Mouse (Mus musculus) urinary bladder, postnatal 4 days (tissue): ENCODE data around the gene Prcc.

ENCODE experiments used
- DNase-seq, 2 experiments: peaks; one replicate each; pipeline ENCODE4 v3.0.0; 2021 to 2022; ENCODE audit warnings: low spot score in 2 of 2

Prcc gene

DNA sequence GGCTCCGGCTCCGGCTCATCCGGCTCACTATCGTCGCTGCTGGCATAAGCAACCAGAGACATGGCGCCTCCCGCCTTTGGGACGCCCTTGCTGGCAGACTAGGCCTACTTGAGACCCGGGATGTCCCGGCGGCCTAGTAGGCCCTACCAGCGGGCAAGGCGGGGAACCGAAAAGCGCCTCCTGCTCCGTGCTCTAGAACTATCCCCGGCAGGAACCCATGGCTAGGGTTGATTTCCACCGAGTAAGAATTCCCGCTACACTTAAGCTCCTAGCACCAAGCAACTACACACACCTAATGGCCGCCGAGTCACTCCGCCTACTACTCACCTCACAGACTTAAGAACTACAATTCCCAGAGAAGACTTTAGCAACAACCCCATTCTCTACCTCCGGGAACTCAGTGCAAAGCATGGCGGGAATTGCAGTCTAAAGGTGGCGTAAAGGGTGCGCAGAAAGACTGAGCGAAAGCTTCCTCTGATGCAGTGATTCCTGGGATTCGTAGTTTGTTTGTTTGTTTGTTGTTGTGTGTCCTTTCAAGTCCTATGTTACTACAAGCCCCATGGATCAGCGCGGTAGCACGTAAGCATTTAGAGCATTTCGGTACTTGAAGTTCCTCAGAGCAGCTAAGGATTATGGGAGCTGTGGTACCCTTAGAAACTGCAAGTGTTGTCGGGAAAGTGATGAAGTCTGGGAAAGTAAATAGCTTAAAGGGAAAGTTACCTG, at the start of gene Prcc:
TSS of gene Prcc (minus strand) at position 328 of the 723 bp plus-strand sequence.
- peak; percentile 86 to 88 for DNase-seq

DNA sequence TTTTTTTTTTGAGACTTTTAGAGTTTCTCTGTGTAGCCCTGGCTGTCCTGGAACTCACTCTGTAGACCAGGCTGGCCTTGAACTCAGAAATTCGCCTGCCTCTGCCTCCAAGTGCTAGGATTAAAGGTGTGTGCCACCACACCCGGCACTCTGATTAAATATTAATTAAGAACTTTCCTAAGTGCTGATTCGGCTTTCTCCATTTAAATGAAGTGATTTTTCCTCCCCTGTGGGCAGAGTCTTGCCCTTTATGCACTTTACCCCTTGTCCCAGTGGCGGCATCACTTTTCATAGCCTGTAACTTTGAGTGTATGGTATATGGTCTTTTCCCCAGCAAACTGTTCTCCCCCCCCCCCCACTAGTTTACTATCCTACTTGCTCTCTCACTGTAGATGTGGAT, 49.8 kb upstream of the Prcc start:
- no peak for DNase-seq

DNA sequence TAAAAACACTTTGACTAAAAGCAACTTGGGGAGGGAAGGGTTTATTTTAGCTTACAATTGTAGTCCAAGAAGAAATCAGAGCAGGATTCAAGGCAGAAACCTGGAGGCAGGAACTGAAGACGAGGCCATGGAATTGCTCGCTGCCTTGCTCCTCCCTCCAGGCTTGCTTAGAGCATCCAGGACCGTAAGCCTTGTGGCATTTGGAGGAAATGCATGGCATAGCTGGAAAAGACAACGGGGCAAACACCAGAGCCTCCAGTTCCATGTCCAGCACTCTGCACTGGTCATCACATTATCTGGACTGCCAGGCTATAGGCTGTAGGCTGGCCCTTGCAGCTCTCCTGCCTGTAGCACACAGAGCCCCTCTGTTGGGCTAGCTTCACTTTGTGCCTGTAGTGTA, 49.1 kb upstream of the Prcc start:
- DNase-seq = no peak

DNA sequence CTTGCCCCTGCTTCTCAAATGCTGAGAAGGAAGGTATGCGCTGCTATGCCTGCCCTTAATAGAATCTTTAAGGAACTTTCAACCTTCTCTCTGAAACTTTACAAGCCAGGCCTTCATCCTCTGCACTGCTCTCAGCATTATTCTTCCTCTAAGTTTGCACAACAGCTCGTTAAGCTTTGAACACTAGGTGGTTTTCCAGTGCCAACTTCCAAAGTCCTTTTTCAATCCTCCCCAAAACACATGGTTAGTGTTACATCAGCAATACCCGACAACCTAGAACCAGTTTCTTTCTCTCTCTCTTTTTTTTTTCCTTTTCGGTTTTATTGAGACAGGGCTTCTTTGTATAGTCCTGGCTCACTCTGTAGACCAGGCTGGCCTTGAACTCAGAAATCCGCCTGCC, 48.6 kb upstream of the Prcc start:
- no peak for DNase-seq

DNA sequence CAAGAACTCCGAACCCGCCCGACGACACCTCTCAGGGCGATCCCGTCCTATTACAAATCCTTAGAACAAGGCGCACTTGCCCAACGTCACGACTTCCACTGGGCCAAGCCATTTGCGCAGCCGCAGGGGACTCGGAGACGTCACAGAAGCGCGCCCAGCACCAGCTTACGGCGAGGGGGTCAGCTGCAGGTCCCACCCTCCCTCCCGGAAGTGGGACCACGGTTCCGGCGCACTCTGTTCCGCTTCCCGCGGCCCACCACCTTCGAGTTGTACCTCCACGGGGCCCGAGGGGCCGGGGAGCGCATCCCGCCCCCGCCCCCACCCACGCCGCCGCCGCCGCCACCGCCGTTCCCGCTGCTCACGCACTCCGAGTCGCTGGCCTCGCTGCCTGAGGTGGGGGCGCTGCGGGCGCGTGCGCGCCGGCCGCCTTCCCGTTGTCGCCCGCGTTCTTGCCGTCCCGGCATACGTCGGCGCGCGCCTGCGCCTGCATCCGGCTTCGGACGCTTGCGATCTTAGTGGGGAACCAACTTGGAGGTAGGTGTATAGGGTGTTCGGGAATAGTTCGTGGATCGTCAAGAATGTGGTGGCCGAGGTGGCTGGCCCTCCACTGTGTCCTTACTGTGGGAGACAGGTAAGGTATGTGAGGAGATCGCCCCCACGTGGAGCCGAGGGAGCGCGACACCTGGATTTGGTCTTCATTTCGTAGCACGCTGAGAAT, 44.8 kb upstream of the Prcc start, which contains the start of the genes Isg20l2 and Rrnad1:
TSS of gene Isg20l2 (plus strand) at position 237 of the 718 bp plus-strand sequence.
TSS of gene Rrnad1 (minus strand) at position 640 of the 718 bp plus-strand sequence.
- DNase-seq = peak; percentile 95 to 97

DNA sequence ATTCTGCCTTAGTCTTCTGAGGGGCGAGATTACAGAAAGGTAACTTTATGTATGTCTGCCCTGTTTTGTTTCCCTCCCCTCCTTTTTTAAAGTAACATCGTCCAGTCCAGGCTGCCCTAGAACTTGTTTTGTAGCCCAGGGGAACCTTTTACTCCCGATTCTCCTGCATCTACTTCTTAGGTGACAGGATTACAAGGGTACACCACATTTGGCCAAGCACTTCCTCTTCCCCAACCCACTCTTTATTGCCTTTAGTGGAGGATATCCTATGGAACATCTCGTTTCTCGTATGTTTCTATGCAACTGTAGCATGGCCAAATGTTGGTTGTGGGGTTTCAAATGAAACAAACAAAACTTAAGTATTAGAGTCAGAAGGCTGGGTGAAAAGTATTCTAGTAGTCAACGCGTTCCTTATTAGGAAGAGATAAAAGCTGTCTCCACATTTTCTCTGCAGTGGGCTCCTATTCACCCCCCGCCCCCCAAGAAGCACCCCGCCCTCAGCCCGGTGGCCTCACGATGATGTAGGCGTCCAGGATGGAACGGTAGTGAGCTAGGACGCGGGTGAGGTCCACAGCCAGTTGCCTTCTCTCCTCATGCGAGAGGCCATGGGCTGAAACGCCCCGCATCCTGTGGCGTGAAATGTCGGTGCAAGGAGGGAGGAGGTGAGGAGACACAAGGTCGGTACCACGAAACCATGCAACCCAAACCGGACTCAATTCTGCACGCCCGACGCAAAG, 44.1 kb upstream of the Prcc start:
- no peak for DNase-seq

DNA sequence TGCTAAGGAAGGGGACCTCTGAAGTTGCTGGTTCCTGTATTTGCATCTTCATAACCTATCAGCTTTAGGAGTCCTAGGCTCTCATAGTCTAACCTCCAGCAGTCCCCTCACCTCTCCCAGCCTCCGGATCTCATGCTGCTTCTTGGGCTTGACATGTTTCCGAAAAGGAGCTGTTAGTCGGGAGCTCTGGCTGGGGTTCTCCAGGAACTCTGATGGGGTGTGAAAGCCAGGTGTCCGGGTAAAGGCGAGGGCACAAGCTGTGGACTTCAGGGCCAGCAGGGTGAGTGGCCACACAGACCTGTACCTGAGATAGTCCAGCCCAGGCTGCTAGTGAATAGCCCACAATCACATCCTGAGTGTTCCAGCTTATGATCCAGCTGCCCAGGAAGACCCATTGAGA, 42.0 kb upstream of the Prcc start:
- DNase-seq = no peak

DNA sequence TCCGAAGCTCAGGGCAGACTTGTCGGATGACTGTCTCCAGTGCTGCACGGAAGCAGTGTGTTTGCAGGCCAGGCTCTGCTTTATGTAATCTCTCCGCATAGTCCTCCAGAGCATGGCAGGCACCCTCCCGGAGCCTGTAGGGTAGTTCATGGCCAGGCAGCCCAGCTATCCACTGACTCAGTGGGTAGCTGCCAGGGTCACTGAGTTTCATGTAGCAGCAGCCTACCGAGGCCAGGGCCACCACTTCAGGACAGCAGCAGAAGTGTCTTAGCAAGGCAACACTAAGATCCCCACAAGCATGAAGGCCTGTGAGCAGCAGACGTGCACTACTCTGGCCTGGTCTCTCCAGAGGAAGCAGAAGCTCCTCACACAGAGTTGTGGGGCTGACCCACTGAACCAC, 39.6 kb upstream of the Prcc start:
- no peak for DNase-seq

DNA sequence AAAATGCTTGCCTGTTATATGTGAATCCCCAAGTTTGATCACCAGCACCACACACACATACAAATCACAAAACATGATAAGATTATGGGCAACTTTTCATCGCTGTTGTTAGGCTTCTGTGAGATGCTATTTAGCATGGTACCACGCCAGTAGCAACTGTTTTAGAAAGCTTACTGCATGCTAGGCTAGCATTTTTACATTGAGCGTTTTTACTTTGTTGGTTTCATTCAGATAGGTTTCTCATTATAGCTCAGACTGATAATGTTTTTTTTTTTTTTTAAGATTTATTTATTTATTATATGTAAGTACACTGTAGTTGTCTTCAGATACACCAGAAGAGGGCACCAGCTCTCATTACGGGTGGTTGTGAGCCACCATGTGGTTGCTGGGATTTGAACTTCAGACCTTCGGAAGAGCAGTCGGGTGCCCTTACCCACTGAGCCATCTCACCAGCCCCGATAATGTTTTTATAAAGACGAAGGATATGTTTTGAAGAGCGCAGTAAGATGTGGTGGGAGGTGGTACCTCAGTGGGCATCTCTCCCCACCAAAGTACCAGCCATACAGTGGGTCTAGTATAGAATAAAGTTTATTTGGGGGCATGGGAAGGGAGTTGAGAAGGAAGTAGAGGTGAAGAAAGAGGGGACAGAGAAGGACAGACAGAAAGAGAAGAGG, 35.0 kb upstream of the Prcc start:
- no peak for DNase-seq

DNA sequence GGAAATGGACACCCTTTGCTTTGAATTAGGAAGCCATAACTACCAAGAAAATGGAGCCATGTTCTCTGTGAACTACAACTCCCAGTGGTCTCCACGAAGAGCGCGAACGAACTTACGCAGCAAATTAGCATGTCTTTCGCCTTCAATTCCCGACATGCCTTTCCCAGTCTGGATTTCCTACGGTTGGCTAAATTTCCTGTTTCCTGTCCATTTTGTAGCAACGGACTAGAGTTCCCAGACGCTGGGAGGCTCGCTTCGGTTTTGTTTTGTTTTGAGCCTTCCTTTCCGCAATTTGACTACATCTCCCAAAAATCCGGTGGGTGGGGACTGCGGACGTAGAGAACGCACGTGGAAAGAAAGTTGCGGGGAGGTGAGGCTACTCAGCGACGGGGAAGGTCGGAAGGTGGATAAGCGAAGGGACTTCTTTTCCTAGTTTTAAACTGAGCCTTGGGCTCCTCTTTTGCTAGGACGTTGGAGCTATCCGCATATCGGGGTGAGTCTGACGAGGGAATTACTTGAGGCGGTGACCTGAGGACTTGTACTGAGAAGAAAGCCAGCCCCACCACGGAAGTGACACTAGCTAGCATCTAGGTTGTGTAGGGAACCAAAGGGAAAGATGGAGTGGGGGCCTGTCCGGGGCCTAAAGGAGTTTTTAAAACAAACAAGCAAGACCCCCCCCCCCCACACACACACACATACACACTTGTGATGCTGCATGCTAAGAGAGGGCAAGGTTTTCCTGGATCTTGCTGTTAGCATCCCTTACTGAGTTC, 34.1 kb upstream of the Prcc start, which contains the start of gene Mrpl24:
TSS of gene Mrpl24 (plus strand) at position 171 of the 773 bp plus-strand sequence.
- DNase-seq = peak; percentile 71 to 72

DNA sequence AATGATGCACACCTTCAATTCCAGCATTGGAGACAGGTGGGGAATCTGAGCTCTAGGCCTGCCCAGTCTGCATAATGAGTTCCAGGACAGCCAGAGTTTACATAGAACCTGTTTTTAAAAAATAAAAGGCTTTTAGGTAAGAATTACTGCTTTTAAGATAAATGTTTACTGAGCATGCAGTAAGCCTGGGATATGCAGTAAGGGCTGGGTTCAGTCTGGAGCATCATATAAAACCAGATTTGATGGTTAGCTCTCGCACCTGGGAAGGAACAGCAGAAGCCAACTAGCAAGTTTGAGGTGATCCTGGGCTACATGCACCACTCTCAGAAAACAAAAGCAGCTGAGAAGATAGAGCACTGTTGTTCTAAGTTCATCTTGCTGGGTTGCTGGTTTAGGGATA, 33.1 kb upstream of the Prcc start:
- DNase-seq = no peak

DNA sequence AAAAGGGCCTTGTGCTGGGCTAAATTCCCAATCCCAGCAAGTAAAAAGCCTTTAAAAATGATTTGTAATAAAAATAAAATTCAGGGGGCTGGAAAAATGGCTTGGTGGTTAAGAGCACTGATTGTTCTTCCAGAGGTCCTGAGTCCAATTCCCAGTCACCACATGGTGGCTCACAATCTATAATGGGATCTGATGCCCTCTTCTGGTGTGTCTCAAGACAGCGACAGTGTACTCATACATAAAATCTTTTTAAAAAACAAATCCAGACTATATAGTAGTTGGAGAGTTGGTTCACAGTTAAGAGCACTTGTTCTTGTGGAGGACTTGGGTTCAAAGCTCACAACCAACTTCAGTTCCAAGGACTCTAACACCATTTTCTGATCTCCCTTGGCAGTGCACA, 31.6 kb upstream of the Prcc start:
- DNase-seq = no peak

DNA sequence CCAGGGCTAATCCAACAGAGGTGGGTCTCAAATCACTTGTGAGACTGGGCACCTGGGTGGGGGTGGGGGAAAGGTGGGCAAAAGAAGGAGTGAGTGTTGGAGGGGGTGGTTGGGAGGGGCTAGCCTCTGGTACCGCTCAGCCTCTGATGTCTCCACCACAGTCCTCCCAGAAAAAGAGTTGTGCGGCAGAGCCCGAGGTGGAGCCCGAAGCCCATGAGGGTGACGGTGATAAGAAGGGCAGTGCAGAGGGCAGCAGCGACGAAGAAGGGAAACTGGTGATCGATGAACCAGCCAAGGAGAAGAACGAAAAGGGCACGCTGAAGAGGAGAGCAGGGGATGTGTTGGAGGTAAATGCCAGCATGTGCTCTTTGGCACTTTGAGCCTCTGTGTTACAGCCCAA, 28.5 kb upstream of the Prcc start:
- no peak for DNase-seq

DNA sequence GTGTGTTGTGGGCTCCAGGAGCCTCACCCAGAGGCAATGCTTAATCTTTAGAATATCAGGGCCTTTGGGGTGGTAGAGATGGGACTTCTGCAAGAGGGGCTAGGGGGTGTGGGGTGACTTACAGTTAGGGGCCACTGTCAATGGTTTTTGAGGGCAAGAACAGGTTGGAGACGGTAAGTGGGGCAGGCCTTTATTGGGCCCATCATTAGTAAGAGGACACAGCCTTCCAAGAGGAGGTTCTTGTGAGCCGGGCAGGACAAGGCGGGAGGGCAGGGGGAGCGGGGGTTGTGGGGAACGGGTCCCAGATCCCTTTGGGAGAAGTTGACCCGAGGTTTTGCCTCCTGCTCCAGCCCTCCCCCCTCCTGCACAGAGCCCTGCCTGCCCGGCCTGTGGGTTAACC, 28.1 kb upstream of the Prcc start:
- DNase-seq = no peak

DNA sequence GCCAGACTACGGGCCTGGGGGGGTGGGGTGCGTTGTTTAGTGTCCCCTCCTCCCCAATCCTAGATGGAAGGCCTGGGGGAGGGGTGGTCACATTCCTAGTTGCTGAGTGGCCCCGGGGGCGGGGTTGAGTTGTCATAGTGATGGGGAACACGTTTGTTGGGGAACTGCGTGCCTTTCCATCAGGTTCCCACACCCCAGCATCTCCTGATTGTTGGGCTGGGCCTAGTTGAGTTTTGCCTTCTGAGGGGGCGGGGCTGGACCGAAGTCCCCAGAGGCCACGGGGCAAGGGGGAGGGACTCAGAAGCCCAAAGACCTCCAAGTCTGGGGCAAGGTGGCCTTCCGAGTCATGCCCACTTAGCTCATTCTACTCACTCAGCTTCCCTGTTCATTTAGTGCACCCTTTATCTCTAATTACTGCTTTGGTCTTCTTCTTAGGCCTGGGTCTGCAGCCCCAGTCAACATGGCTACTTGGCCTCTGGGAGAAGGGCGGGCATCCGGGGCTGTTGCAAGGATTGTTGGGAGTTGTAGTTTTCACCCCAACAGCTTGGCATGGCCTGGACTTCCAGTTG, 25.2 kb upstream of the Prcc start:
- peak; percentile 91 to 94 for DNase-seq

DNA sequence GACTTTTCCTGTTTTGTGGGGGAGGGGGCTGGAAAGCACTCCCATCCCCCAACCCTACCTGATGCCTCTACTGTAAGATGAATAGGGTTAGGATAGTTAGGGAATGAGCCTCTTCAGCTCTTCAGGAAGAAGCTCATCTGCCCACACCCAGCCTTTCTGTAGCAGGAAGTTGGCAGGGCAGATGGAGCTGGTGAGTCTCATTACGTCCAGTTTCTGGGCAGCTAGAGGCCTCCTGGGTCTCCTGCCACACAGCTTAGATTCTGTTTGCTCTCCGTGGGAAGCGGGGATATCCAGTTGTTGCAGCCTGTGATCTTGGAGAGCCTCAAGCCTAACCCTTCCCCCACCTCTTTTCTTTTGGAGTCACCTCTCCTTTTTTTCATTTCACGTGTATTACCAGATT, 24.5 kb upstream of the Prcc start:
- DNase-seq = no peak

DNA sequence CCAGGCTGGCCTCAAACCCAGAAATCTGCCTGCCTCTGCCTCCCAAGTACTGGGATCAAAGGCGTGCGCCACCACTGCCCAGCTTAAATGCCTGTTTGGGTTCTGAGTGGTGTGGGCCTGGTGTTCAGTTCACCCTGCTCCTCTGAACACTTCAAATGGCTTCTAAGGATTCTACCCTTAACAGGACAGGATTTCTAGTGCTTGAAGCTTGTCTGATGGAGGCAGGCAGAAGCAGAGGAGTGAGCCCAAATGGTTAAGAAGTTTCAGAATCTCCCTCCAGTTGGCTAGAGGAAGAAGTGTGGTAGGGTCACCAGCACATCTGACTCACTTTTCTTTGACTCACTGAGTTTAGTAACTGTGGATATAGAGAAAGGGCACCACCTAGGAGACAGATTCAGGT, 24.0 kb upstream of the Prcc start:
- DNase-seq = no peak

DNA sequence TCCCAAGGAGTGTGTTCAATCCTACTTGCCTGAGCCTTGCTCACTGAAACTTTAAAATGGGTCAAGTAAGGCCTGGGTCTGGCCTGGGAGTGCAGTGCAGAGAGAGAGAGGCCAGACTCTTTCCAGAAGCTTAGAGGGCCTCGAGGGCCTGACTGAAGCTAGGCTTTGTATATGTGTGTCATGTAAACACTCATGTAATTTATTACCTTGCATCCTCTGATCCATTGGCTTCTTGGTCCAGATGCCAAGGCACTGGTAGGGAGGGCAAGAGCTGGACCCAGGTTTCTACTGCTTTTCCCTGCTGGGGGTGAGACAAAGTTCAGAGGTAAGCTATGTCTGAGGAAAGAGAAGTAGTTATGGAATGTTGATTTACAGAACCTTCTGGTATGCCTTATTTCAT, 22.5 kb upstream of the Prcc start:
- DNase-seq = no peak

DNA sequence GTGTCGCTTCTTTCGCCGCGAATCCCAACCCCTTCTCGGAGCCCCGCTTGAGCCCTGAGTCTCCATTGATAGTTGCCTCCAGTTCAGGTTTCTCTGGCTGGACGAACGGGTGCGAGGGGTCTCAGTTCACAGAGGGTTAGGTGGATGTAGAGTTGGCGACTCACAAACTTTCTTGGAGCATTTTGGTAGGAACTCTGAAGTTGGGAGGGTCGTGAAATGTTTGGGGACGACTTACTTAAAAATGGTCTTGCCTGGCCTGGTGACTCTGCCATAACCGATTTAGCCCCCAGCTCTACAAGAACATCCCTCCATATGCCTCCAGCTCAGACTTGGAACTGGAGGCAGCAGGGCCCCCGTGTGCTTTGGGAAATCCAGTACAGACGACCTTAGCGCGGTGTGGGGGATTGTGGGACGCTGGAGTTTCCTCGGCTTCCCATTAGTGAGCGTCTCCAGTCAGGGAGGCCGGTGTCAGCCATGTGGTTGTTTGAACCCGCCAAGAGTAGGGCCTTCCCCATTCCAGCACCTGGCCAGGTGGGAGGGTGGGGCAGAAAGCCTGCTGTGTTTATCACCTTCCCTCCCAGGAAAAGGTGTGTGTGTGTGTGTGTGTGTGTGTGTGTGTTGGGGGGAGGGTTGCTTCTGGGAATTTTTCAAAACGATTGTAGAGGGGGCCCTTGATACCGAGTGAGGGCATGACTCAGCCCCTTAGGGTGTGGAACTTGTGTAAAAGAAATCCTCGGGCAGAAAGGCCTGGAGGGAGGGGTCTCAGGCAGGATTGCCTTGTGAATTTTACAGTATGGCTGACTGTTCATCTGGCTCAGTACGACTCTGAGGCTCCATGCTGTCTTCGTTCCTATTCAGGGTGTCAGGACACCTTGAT, 21.8 kb upstream of the Prcc start:
- DNase-seq = peak in 1 of 2 experiments; percentile 48

DNA sequence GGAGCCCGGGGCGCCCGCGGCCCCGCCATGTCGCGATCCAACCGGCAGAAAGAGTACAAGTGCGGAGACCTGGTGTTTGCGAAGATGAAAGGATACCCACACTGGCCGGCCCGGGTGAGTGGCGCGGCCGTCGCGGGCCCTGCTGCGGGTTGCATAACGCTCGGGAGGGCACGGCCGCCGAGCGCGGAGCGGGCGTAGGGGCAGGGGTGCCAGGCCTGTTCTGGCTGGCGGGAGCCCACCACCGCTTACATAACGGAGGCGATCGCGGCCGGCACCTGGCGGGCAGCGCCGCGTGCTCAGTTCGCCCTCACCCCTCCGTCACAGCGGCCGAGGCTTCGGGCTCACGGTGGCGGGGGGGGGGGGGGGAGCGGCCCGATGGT, 21.2 kb upstream of the Prcc start:
- no peak for DNase-seq
